Mouse (Mus musculus) hindbrain, embryonic 13.5 days (tissue): ENCODE data around the gene Alkbh5. TPM values are rescaled to one million over a fixed set of nuclear protein-coding genes. Genes with fewer than 3 reads are reported as not detected.
"Not testable (repeated sequence)": the region's sequence is repeated elsewhere in the genome, so short reads cannot be mapped to it uniquely, and the experiment has no call there.

Source experiments
- ATAC-seq: fragments of 200-750 bp; cut with Nextera tagmentation; 2 replicates; pipeline ENCODE4 v1.8.0; 2017; ENCODE audit warnings: moderate TSS enrichment; ENCODE audit not compliant: low FRiP score
- H3K27ac ChIP-seq: fragments of 300-500 bp; sonication (generic); 2 replicates; pipeline ENCODE4 v1.5.1; 2015; ENCODE audit warnings: inconsistent platforms, mild to moderate bottlenecking, moderate library complexity
- H3K27me3 ChIP-seq: fragments of 300-500 bp; sonication (generic); 2 replicates; pipeline ENCODE4 v1.6.1; 2015; ENCODE audit warnings: mild to moderate bottlenecking, inconsistent platforms
- H3K36me3 ChIP-seq: fragments of 300-500 bp; sonication (generic); 2 replicates; pipeline ENCODE4 v1.6.1; 2015; ENCODE audit warnings: mild to moderate bottlenecking, inconsistent platforms
- H3K4me1 ChIP-seq: fragments of 300-500 bp; sonication (generic); replicated peaks from 2 replicates; pipeline ENCODE4 v1.6.1; 2015; ENCODE audit warnings: inconsistent platforms
- H3K4me2 ChIP-seq: fragments of 300-500 bp; sonication (generic); 2 replicates; pipeline ENCODE4 v1.6.1; 2015; ENCODE audit warnings: inconsistent platforms, mild to moderate bottlenecking, moderate library complexity
- H3K4me3 ChIP-seq: fragments of 300-500 bp; sonication (generic); 2 replicates; pipeline ENCODE4 v1.5.1; 2015; ENCODE audit warnings: mild to moderate bottlenecking, inconsistent platforms
- H3K9ac ChIP-seq: fragments of 300-500 bp; sonication (generic); 2 replicates; pipeline ENCODE4 v1.6.1; 2015; ENCODE audit warnings: mild to moderate bottlenecking, inconsistent platforms
- H3K9me3 ChIP-seq: fragments of 300-500 bp; sonication (generic); 2 replicates; pipeline ENCODE4 v1.6.1; 2016; ENCODE audit warnings: inconsistent platforms
- WGBS: fragments of 180-500 bp; shearing (Covaris S2); methylation state at CpG from one replicate; pipeline ENCODE4 v1.1.7; 2015; 5-methylcytosine and 5-hydroxymethylcytosine counted together
- polyA plus RNA-seq: library from polyadenylated mRNA; unstranded; fragments of >200 nt; fragmentation: Nextera tagmentation; extraction: Ambion mirVana; gene quantifications from 2 replicates; pipeline ENCODE4 v1.2.1, GENCODE M21; 2015

The Alkbh5 gene
- polyA plus RNA-seq, 1 experiment from 2014 or later: 23.5 TPM

DNA sequence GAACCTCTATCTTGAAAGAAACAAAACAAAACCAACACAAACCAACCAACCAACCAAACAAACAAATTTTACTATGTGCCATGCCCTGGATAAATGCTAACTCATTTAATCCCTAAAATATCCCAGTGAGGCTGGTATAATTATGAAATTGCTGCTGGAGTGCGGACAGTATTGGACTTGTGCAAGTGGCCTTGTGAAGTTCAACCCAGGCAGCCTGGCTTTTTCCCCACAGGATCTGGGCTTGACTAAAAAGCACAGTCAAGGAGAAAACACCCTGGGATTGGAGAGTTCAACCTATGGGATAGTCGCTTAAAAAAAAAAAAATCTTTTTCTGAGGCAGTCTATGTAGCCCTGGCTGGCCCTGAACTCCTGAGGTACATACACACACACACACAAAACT lies 505 bp upstream of the Alkbh5 start:
- 78% methylated on average over 2 of the region's 2 CpGs for WGBS
- peak overlapping the region; percentile 99 for H3K27ac ChIP-seq
- ATAC-seq: no peak

DNA sequence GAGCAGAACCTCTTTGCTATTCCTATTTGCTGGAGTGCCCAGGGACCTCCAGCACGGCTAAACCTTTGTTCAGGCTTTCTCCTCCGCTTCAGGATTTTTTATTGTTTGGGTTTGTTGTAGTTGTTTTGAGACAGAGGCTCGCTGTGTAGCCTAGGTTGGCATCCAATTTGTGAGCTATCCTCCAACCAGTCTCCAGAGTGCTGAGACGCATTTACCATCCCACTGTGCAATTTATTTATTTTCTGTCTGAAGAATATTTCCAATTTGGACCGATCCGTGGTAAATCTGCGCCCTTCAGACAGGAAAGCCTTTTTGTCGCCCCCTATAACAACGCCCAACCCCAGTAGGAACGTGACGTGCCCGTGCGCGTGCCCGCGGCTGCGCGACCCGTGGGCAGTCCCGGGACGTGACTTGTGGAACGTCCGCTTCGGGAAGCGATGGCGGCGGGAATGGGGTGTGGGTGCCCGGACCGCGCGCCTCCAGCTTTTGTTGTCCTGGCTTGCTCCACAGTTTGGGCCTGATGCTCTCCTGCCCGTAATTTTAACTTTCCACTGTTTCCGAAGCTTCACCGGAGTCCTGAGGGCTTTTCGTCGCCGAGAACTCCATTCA lies 782 bp downstream of the Alkbh5 start:
- no peaks in the 10 kb centered on the region; the same call in 1 of the 2 replicates for H3K36me3 ChIP-seq
- H3K9ac ChIP-seq: peak overlapping the region; percentile 92
- peak; percentile 88 for ATAC-seq
- peaks cover 42% of the 10 kb centered on the region for H3K4me1 ChIP-seq
- under 1% methylated on average over 37 of the region's 37 CpGs for WGBS
- H3K4me2 ChIP-seq: peak overlapping the region; percentile 100
- no peaks in the 10 kb centered on the region for H3K27me3 ChIP-seq
- no peaks in the 10 kb centered on the region for H3K9me3 ChIP-seq
- peak overlapping the region; percentile 96 for H3K4me3 ChIP-seq
- H3K27ac ChIP-seq: peak overlapping the region; percentile 99

More for the DNA sequence above, 505 bp upstream of the Alkbh5 start:
- Histone ChIP-seq H3K4me1 (peaks cover 29% of the 10 kb centered on the region), H3K27me3 (no peaks in the 10 kb centered on the region), H3K36me3 (no peaks in the 10 kb centered on the region), H3K4me2 (peak overlapping the region; percentile 100), H3K9me3 (no peaks in the 10 kb centered on the region), H3K9ac (peak overlapping the region; percentile 92), H3K4me3 (peak overlapping the region; percentile 96)

DNA sequence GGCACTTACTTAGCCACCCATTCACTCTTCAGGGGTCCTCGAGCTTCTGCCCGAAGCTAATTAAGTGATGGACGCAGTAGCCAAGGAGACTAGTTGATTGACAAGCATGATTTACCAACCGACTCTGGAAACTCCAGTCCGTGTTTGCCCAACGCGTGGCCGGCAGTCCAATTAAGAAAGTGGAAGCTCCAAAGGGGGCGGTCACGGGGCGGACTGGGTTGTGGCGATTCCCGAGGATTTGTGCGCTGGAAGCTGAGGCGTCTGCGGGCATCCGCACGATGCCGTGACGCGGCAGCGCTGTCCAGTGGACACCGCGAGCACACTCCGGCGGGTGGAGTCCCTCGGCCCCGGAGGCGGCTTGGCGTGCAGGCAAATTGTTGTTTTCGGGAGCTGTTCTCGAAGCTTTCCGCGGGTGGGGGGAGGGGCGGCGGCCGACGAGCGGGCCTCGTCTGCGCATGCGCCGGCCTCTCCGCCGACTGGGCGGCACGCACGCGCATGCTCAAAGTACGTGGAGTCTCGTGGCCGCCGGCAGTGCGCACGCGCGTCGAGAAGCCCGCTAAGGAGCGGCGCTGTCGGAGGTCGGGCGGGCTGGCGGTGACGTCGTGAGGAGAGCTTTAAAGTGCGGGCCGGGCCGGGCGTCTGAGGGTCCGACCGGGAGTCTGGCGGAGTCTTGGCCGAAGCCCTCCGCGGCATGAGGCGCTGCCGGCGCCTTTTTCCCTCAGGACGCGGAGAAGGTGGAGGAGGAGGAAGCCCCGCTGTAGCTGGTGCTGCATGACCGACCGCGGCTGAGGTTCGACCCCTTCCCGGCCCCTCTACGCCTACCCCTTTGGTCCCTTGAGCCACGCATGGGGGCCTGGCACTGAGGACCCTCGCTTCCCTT lies 1.5 kb downstream of the Alkbh5 start:
- Histone ChIP-seq H3K27ac (peak overlapping the region; percentile 99), H3K9me3 (no peaks in the 10 kb centered on the region), H3K9ac (peak overlapping the region; percentile 92), H3K4me1 (peaks cover 49% of the 10 kb centered on the region), H3K27me3 (no peaks in the 10 kb centered on the region), H3K36me3 (peaks cover 2% of the 10 kb centered on the region; the same call in 1 of the 2 replicates), H3K4me2 (peak overlapping the region; percentile 100), H3K4me3 (peak overlapping the region; percentile 96)
- under 1% methylated on average over 91 of the region's 91 CpGs for WGBS
- peak; percentile 92 for ATAC-seq

DNA sequence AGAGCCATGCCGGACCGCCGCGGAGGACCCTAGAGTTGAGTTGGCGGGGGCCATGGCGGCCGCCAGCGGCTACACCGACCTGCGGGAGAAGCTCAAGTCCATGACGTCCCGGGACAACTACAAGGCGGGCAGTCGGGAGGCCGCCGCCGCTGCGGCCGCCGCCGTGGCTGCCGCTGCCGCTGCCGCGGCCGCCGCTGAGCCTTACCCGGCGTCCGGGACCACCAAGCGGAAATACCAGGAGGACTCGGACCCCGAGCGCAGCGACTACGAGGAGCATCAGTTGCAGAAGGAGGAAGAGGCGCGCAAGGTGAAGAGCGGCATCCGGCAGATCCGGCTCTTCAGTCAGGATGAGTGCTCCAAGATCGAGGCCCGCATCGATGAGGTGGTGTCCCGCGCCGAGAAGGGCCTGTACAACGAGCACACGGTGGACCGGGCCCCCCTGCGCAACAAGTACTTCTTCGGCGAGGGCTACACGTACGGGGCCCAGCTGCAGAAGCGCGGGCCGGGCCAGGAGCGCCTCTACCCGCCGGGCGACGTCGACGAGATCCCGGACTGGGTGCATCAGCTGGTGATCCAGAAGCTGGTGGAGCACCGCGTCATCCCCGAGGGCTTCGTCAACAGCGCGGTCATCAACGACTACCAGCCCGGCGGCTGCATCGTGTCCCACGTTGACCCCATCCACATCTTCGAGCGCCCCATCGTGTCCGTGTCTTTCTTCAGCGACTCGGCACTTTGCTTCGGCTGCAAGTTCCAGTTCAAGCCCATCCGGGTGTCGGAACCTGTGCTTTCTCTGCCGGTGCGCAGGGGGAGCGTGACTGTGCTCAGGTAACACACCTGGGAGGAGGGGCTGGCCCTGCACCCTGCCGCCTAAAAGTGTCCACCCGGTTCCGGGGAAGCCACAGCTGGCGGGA lies 2.4 kb downstream of the Alkbh5 start:
- H3K9me3 ChIP-seq: no peaks in the 10 kb centered on the region
- H3K9ac ChIP-seq: peak overlapping the region; percentile 92
- H3K4me2 ChIP-seq: peak overlapping the region; percentile 100
- H3K4me1 ChIP-seq: peaks cover 57% of the 10 kb centered on the region
- WGBS: under 1% methylated on average over 93 of the region's 93 CpGs
- peak; percentile 1 for ATAC-seq
- H3K36me3 ChIP-seq: peaks cover 2% of the 10 kb centered on the region; the same call in 1 of the 2 replicates
- H3K27me3 ChIP-seq: no peaks in the 10 kb centered on the region
- H3K27ac ChIP-seq: peak overlapping the region; percentile 99
- H3K4me3 ChIP-seq: peak overlapping the region; percentile 96

DNA sequence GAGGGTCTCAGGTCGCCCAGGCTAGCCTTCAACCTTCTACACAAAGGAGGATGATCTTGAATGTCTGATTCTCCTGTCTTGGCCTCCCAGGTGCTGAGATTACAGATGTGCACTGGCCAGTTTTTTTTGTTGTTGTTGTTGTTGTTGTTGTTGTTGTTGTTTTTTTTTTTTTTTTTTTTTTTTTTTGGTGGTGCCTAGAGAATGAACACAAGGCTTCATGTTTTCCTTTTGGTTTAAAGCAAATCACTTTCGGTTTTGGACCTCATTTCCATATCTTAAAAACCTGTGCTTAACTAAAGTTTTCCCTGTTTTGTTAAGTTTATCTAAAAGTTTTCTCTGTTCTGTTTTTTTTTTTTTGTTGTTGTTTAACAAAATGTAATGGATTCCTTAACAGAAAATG lies 3.4 kb downstream of the Alkbh5 start:
- peak overlapping the region; percentile 96 for H3K4me3 ChIP-seq
- H3K36me3 ChIP-seq: peaks cover 2% of the 10 kb centered on the region; the same call in 1 of the 2 replicates
- 6% methylated on average over 2 of the region's 2 CpGs for WGBS
- H3K9ac ChIP-seq: peak overlapping the region; percentile 92
- H3K27me3 ChIP-seq: no peaks in the 10 kb centered on the region
- ATAC-seq: no peak
- peaks cover 63% of the 10 kb centered on the region for H3K4me1 ChIP-seq
- peak overlapping the region; percentile 100 for H3K4me2 ChIP-seq
- H3K9me3 ChIP-seq: no peaks in the 10 kb centered on the region
- H3K27ac ChIP-seq: no peak overlapping the region

DNA sequence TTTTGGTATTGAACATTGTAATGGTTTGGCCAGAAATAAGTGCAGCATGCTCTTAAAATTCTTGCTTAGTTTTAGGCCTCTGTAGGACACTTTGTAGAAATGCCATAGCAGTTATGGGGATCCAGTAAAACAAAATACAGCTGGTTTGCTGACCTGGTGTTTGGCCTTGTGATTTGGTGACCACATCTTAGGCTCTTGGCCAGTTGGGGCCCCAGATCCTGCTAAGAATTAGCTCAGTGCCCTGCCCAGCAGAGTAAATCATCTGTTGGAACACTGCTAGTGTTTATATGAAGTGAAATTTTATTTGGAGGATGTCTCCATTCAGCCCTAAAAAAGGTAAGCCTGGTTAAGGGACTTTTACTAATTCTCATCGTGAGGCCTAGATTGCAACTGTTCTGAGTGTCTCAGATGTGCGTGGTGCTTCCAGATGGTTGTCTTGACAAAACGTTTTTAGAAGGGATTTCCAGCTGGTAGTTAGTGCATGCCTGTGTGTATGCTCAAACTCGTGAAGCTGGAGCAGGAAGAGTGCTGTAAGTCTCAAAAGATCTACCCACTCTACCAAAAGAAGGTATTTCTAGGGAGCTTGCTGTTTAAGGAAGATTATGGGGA lies 3.9 kb downstream of the Alkbh5 start:
- H3K27ac ChIP-seq: no peak overlapping the region
- 17% methylated on average over 4 of the region's 4 CpGs for WGBS
- H3K4me1 ChIP-seq: peaks cover 66% of the 10 kb centered on the region
- H3K9ac ChIP-seq: peak overlapping the region; percentile 67
- no peaks in the 10 kb centered on the region for H3K9me3 ChIP-seq
- H3K27me3 ChIP-seq: no peaks in the 10 kb centered on the region
- no peak for ATAC-seq
- H3K4me2 ChIP-seq: peak overlapping the region; percentile 100
- peak overlapping the region; percentile 96 for H3K4me3 ChIP-seq
- H3K36me3 ChIP-seq: peaks cover 2% of the 10 kb centered on the region; the same call in 1 of the 2 replicates

DNA sequence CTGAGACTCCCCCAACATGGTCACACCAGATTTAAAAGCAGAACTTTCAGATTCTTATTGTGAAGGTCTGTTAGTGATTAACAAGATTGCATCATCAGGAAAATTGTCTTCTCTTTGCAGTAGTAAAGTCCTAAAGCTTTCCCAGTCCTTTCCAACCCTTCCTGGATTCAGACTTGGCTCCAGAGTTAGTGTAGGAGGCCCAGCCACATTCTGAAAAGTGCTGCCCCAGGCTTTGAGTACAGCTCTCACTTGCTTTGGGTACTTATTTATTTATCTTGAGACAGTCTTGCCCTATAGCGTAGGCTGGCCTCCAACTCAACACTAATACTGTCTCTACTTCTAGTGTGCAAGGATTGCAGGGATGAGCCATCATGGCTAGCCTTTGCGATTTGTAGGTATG lies 4.6 kb downstream of the Alkbh5 start:
- WGBS: 70% methylated on average over 2 of the region's 2 CpGs
- peaks cover 2% of the 10 kb centered on the region; the same call in 1 of the 2 replicates for H3K36me3 ChIP-seq
- peak overlapping the region; percentile 96 for H3K4me3 ChIP-seq
- no peaks in the 10 kb centered on the region for H3K9me3 ChIP-seq
- no peak overlapping the region for H3K27ac ChIP-seq
- H3K27me3 ChIP-seq: no peaks in the 10 kb centered on the region
- H3K4me2 ChIP-seq: peak overlapping the region; percentile 100
- ATAC-seq: no peak
- H3K4me1 ChIP-seq: peaks cover 68% of the 10 kb centered on the region
- H3K9ac ChIP-seq: peak overlapping the region; percentile 67

DNA sequence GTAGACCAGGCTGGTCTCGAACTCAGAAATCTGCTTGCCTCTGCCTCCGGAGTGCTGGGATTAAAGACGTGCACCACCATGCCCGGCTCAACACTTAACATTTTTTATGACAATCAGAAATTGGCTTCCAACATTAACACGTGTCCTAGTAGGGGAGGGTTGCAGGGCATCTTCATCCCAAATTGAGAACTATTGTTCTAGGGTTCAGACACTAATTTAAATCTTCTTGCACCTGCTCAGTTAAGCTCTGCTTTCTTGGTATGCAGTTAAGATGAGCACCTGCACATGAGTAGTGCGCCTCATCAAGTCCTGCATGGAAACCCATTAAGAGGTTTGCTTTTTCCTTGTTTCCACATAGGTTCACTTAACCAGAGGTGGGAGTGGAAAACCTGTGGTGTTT lies 5.7 kb downstream of the Alkbh5 start:
- Histone ChIP-seq H3K9me3 (no peaks in the 10 kb centered on the region), H3K9ac (no peak overlapping the region), H3K4me1 (peaks cover 62% of the 10 kb centered on the region), H3K4me2 (peak overlapping the region; percentile 100; the same call in 1 of the 2 replicates), H3K27ac (no peak overlapping the region), H3K36me3 (peaks cover 2% of the 10 kb centered on the region; the same call in 1 of the 2 replicates), H3K27me3 (no peaks in the 10 kb centered on the region), H3K4me3 (no peak overlapping the region)
- WGBS: 90% methylated on average over 6 of the region's 6 CpGs
- no peak for ATAC-seq

DNA sequence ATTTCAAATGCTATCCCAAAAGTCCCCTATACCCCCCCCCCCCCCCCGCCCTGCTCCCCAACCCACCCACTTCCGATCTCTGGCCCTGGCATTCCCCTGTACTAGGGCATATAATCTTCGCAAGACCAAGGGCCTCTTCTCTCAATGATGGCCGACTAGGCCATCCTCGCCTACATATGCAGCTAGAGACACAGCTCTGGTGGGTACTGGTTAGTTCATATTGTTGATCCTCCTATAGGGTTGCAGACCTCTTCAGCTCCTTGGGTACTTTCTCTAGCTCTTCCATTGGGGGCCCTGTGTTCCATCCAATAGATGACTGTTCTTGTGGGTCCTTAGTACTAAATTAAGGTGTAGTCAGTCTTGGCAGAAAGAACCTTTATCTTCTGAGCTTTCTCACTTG lies 7.0 kb downstream of the Alkbh5 start:
- not testable (repeated sequence) for ATAC-seq, H3K9me3 ChIP-seq, H3K4me2 ChIP-seq, H3K9ac ChIP-seq, H3K4me3 ChIP-seq, H3K27me3 ChIP-seq
- peaks cover 16% of the 10 kb centered on the region for H3K36me3 ChIP-seq
- H3K4me1 ChIP-seq: peaks cover 62% of the 10 kb centered on the region
- 93% methylated on average over 5 of the region's 5 CpGs for WGBS
- H3K27ac ChIP-seq: 0 out of 2 replicates have a peak overlapping the region, but pooled peaks have one; percentile 5

DNA sequence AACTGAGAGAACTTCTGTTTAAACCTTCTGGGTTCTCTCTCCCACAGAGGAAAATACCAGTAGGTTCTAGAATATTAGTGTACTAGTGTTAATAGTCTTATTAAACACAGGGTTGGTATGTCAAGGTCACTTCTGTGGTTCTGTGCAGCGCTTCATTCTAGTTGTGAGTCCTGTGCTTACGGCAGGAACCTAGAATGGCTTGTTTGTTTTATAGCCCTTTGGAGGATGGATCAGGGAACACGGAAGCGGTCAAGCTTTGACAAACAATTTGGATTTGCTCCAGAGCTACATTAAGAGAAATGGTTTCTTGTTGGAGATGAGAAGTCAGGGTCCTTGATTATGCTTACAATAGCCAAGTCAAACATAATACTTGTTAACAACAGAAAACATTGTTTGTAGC lies 9.3 kb downstream of the Alkbh5 start:
- Histone ChIP-seq H3K9me3 (no peaks in the 10 kb centered on the region), H3K36me3 (peaks cover 34% of the 10 kb centered on the region), H3K9ac (no peak overlapping the region), H3K4me3 (no peak overlapping the region), H3K4me1 (peaks cover 47% of the 10 kb centered on the region), H3K4me2 (no peak overlapping the region), H3K27me3 (no peaks in the 10 kb centered on the region), H3K27ac (no peak overlapping the region)
- ATAC-seq: no peak
- 70% methylated on average over 4 of the region's 4 CpGs for WGBS

DNA sequence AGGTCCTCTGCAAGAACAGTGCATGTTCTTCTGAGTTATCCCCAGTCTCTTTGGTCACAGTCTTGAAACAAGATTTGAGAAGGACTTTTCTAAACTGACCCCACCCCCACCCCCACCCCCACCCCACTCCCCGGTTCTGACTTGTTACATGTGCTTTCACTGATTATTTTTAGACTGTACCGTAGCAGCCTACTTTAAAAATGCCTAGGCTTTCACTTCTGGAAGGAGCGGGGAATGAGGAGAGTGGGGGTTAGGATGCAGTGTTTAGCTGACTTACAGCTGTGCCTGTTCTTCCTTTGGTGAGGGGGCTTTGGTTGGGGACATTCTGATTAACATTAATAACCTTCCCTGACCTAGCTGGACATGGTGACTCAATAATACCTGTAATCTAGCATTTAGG lies 11.9 kb downstream of the Alkbh5 start:
- WGBS: 95% methylated on average over 3 of the region's 3 CpGs
- H3K9me3 ChIP-seq: no peaks in the 10 kb centered on the region

More for the DNA sequence above, 11.9 kb downstream of the Alkbh5 start:
- Histone ChIP-seq H3K4me2 (no peak overlapping the region), H3K27ac (no peak overlapping the region), H3K36me3 (peaks cover 56% of the 10 kb centered on the region), H3K9ac (no peak overlapping the region), H3K4me3 (no peak overlapping the region), H3K27me3 (no peaks in the 10 kb centered on the region), H3K4me1 (peaks cover 21% of the 10 kb centered on the region)
- no peak for ATAC-seq
